Mouse (Mus musculus) embryonic fibroblast, embryonic 13.5 days (primary cell): ENCODE measurements around the gene Duoxa1. TPM values are rescaled to one million over a fixed set of nuclear protein-coding genes. Genes with fewer than 3 reads are reported as not detected.
"Not testable (repeated sequence)": the region's sequence is repeated elsewhere in the genome, so short reads cannot be mapped to it uniquely, and the experiment has no call there.

Experiments used
- H3K27ac ChIP-seq: 2 replicates; pipeline ENCODE4 v1.5.1; 2012; ENCODE audit warnings: low read length, control low read depth, inconsistent platforms; ENCODE audit not compliant: insufficient read depth
- H3K4me1 ChIP-seq: 2 replicates; pipeline ENCODE4 v1.6.1; 2011; ENCODE audit warnings: low read length; ENCODE audit not compliant: control insufficient read depth, insufficient read depth
- H3K4me3 ChIP-seq: 2 replicates; pipeline ENCODE4 v1.5.1; 2011; ENCODE audit warnings: mild to moderate bottlenecking, control low read depth, low read length; ENCODE audit not compliant: insufficient read depth
- CTCF ChIP-seq: IDR thresholded peaks from 2 replicates; pipeline ENCODE4 v1.5.1; 2011; ENCODE audit warnings: mild to moderate bottlenecking, control low read depth, low read length, moderate library complexity, borderline replicate concordance; ENCODE audit not compliant: insufficient read depth
- POLR2A ChIP-seq: IDR thresholded peaks from 2 replicates; pipeline ENCODE4 v1.6.1; 2011; ENCODE audit warnings: low read depth, mild to moderate bottlenecking, control low read depth, low read length, moderate library complexity
- polyA plus RNA-seq: library from polyadenylated mRNA; stranded (reverse); fragments of >200 nt; gene quantifications from 2 replicates; pipeline ENCODE4 v1.2.4, GENCODE M21; 2011; ENCODE audit warnings: low read depth; ENCODE audit not compliant: missing spikeins, insufficient read length

The Duoxa1 gene
- polyA plus RNA-seq, 1 experiment, result 0.58 TPM

DNA sequence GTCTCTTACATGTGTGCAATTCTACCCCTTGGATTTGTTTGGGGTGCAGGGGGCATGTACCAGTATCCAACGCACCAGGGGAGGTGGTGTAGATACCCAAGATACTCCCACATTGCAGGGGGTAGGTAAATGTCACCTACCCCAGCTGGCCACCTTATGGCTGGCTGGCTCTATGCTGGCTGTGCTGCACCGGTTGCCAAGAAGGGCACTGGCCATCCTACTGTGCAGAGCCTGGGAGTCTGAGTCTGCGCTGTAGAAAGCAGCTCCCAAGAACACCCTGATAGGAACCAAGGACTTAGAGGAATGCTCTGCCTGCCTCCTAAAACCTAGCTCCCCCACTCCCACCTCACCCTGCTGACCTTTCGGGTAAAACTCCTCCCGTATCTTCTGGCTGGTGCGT, 39.5 kb upstream of the Duoxa1 start:
- Histone ChIP-seq H3K27ac (no peak overlapping the region), H3K4me3 (no peak overlapping the region)
- TF ChIP-seq POLR2A (no peak), CTCF (no peak)

GRCm38 (mm10) chr2:122351931-122352329, 38.4 kb upstream of the Duoxa1 start:
- TF ChIP-seq POLR2A (no peak), CTCF (no peak)
- Histone ChIP-seq H3K4me3 (no peak overlapping the region), H3K4me1 (peaks cover 3% of the 10 kb centered on the region; the same call in 1 of the 2 replicates), H3K27ac (peak overlapping the region; percentile 48)

More for the DNA sequence above, 39.5 kb upstream of the Duoxa1 start:
- H3K4me1 ChIP-seq, result peaks cover 3% of the 10 kb centered on the region; the same call in 1 of the 2 replicates

DNA sequence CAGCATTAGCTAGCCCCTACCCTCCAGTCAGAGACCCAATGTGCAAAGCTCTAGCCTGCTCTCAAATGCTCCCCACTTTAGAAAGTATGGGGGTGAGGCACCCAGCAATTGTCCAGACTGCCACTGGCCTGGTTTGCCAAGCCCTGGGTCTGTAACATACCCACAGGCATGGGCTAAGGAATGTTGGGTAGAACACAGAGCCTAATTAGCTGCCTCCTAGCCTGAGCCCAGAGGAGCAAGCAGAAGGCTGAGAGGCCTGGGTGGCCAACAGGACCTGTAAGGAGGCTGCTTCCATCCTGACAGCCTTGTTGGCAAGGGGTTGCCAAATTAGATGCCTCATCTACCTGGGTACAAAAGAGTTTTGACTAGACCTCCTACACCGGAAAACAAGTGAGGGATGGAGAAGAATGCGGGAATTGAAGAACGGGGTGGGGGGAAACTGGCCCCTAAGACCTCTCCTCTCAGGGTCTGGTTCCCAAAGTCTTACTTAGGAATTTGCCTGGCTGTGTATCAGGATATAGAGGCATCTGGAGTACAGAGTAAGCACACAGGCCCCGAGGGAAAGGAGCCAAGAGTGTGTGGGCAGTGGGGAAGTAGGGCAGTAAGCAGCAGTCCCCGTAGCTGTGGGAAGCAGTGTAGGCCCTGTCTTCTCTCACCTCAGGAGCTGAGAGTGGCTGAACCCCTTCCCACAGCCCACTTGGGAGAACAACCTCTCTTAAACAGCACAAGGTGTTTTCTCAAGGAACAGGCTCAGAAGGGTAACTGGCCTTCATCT, 37.8 kb upstream of the Duoxa1 start:
- H3K4me3 ChIP-seq, result no peak overlapping the region
- H3K4me1 ChIP-seq, result peaks cover 3% of the 10 kb centered on the region; the same call in 1 of the 2 replicates
- H3K27ac ChIP-seq, result peak overlapping the region; percentile 48
- TF ChIP-seq CTCF (no peak), POLR2A (no peak)

GRCm38 (mm10) chr2:122349136-122349785, 35.7 kb upstream of the Duoxa1 start:
- Histone ChIP-seq H3K4me3 (peak overlapping the region; percentile 20), H3K27ac (peak overlapping the region; percentile 12; the same call in 1 of the 2 replicates), H3K4me1 (peaks cover 3% of the 10 kb centered on the region; the same call in 1 of the 2 replicates)
- TF ChIP-seq POLR2A (0 out of 2 replicates have a peak, but pooled peaks have one; percentile 11), CTCF (no peak)

GRCm38 (mm10) chr2:122348531-122349131, 35.1 kb upstream of the Duoxa1 start:
- Histone ChIP-seq H3K27ac (peak overlapping the region; percentile 97), H3K4me3 (peak overlapping the region; percentile 52), H3K4me1 (peaks cover 3% of the 10 kb centered on the region; the same call in 1 of the 2 replicates)
- peak; percentile 89 for TF ChIP-seq POLR2A
- TF ChIP-seq CTCF, result peak; percentile 54

DNA sequence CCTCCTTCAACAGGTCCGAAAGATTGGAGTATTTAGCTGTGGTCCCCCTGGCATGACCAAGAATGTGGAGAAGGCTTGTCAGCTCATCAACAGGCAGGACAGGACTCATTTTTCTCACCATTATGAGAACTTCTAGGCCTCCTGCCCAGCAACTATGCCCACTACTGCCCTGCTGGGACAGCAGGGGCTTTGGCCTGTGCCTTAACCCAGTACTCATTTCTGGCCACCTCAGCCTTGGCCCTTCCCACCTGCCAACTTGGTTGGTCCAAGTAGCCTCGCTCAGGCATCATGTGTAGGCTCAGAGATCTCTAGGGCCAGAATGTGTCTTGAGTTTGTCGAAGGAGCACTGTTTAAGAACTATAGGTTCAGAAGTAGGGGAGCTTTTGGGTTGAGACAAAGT, 33.7 kb upstream of the Duoxa1 start:
- H3K4me3 ChIP-seq, result no peak overlapping the region
- no peak overlapping the region for H3K27ac ChIP-seq
- peaks cover 3% of the 10 kb centered on the region; the same call in 1 of the 2 replicates for H3K4me1 ChIP-seq
- no peak for TF ChIP-seq POLR2A
- no peak for TF ChIP-seq CTCF

DNA sequence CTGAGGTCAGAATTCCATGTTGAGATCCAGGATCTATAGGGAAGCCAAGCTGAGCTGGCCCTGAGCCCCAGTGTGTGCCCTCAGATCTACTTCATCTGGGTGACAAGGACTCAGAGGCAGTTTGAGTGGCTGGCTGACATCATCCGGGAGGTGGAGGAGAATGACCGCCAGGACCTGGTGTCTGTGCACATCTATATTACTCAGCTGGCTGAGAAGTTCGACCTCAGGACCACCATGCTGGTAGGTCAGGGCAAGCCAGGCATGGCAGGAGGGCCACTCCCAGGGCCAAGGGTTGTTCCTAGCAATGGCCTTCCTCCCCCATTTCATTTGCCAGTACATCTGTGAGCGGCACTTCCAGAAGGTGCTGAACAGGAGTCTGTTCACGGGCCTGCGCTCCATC, 32.6 kb upstream of the Duoxa1 start:
- H3K4me1 ChIP-seq, H3K27ac ChIP-seq, H3K4me3 ChIP-seq: not testable (repeated sequence)

GRCm38 (mm10) chr2:122345106-122345893, 31.8 kb upstream of the Duoxa1 start:
- H3K4me3 ChIP-seq, result no peak overlapping the region
- TF ChIP-seq POLR2A (no peak), CTCF (no peak)
- peaks cover 8% of the 10 kb centered on the region; the same call in 1 of the 2 replicates for H3K4me1 ChIP-seq
- H3K27ac ChIP-seq, result no peak overlapping the region

- Histone ChIP-seq H3K4me1 (0 out of 2 replicates have a peak, but pooled peaks cover 4% of the 10 kb centered on the region), H3K27ac (no peak overlapping the region), H3K4me3 (no peak overlapping the region)
- TF ChIP-seq CTCF (no peak), POLR2A (no peak)
These were observed 23.8 kb upstream of the Duoxa1 start for GRCm38 (mm10) chr2:122337291-122337690.

- TF ChIP-seq POLR2A, result no peak
- no peak for TF ChIP-seq CTCF
- Histone ChIP-seq H3K4me3 (no peak overlapping the region), H3K27ac (no peak overlapping the region), H3K4me1 (no peaks in the 10 kb centered on the region)
These were observed 20.6 kb upstream of the Duoxa1 start for GRCm38 (mm10) chr2:122334170-122334569.
